Mouse (Mus musculus) gastrocnemius, adult 2 months (tissue): ENCODE data around the gene Bex2. TPM values are rescaled to one million over a fixed set of nuclear protein-coding genes. Genes with fewer than 3 reads are reported as not detected.
"Not testable (repeated sequence)": the region's sequence is repeated elsewhere in the genome, so short reads cannot be mapped to it uniquely, and the experiment has no call there.

Experiments used
- DNase-seq: peaks from one replicate; pipeline ENCODE4 v3.0.0; 2022
- H3K27ac ChIP-seq: fragments of 200-600 bp; 2 replicates; pipeline ENCODE4 v1.8.1; 2022; ENCODE audit warnings: mild to moderate bottlenecking
- H3K4me3 ChIP-seq: fragments of 200-600 bp; 2 replicates; pipeline ENCODE4 v1.8.1; 2022; ENCODE audit warnings: mild to moderate bottlenecking, moderate library complexity
- CTCF ChIP-seq: fragments of 200-600 bp; IDR thresholded peaks from 2 replicates; pipeline ENCODE4 v1.8.1; 2022; ENCODE audit warnings: antibody characterized with exemption, mild to moderate bottlenecking, moderate library complexity
- intact Hi-C: fragments of 180-260 bp; cut with DNase I; formaldehyde crosslinking; loops from one replicate; pipeline ENCODE4 v1.15.1; 2025
- total RNA-seq, 2 experiments: library from RNA; stranded (reverse); gene quantifications; 2 replicates each; pipeline ENCODE4 v1.2.3; 2021

Bex2 gene
- total RNA-seq, 2 experiments from 2014 or later, result 0.70 TPM; not detected in 1

DNA sequence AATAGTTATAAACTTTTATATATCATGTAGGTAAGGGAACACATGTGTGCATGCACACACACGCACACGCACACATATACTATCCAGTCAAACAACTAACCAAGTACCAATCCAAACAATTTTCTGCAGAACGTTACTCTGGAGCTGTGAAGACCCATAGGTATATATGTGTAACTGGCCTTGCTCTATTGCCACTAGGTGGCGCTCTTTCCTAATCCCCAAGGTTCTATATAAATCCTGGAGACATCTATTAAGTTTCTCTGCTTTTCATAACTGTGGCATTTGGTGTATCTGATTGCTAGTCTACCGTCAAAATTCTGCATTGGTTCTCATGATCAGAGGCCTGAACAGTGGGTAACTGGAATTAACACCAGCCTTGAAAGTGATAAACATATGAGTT lies 20.5 kb downstream of the Bex2 start:
- Histone ChIP-seq H3K4me3 (no peak overlapping the region), H3K27ac (no peak overlapping the region)
- TF ChIP-seq CTCF, result peak; percentile 78
- intact Hi-C loops, result loop anchor here (2.0 kb wide), 1 partner anchor 273 kb away; no protein-coding TSS in a partner anchor
- peak; percentile 28 for DNase-seq

DNA sequence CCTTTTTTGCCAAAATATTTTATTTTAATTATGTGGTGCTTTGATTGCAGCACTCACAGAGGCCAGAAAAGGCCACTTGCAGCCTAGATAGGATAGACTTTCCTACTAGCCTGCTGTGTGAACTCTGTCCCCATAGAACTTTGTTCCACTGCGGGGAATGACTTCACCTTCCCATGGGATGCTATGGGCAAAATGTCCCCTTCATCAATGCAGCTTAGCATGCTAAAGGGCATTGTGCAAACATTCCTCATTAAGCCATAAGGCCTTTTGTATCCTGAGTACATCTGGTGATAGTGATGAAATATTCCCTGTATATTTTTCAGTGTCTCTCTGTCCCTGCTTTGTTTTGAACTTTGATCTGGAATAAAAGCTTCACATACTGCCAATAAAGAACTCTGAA lies 24.3 kb downstream of the Bex2 start:
- no peak overlapping the region for H3K27ac ChIP-seq
- intact Hi-C loops, result no loop called here
- TF ChIP-seq CTCF, result no peak
- DNase-seq, result no peak
- no peak overlapping the region for H3K4me3 ChIP-seq

DNA sequence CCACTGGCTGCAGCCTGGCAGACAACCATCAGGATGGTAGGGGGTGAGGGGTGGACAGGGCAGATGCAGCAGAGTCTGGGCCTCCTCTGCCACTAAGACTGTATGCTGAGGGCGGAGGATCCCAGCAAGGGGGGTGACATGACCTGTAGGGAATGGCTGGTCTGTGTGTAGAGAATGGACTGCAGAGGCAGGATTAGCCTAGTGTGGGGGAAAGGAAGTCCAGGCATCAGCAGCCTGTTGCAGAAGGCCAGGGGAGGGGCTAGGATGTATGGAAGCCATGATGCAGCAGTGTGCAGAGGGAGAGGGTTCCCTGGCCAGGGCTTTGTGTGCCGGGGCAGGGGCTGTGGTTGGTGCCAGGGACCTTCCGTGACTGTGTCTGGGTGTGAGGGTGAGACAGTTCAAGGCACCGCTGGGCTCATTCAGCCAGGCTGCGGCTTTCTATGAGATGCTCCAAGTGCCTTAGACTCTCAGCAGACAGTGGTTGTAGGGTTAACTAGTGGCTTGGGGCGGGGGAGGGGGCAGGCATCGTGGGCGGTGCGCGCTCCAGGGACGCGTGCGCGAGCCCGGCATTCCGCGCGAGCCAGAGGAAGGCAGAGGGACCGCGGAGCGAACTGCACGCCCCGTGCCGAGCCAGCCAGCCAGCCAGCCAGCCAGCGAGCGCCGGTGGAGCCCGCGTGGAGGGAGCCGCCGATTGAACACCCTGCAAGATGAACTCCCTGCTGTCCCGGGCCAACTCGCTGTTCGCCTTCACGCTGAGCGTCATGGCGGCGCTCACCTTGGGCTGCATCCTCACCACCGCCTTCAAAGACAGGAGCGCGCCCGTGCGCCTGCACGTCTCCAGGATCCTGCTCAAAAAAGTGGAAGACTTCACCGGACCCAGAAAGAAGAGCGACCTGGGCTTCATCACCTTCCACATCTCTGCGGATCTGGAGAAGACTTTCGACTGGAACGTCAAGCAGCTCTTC lies 35.0 kb downstream of the Bex2 start, which contains the start of gene Arxes1:
Gene Arxes1 (plus strand): TSS at position 569 of the 965 bp plus-strand sequence.
- H3K4me3 ChIP-seq, result peak within 1 kb of the TSS; percentile 60
- peak; percentile 18 for DNase-seq
- intact Hi-C loops, result not testable (repeated sequence)

DNA sequence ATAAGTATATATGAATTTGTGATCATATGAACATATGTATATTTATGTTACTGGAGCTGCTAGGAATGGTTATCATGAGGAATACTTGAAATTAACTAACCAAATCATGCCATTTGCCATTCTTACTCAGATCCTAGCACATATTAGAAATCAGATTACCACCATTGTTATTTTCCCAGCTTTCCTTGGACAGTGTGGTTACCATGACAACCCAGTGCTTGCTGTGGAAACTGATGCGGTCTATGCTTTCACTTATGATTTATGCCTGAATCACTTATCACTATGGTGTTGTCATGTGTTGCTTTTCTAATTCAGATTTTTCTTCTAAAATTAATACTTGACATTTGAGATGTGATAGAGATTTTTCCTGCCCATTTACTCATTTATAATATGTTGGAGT lies 37.7 kb downstream of the Bex2 start:
- DNase-seq, result no peak
- no peak for TF ChIP-seq CTCF
- Histone ChIP-seq H3K27ac (no peak overlapping the region), H3K4me3 (no peak overlapping the region)
- intact Hi-C loops, result no loop called here

More for the DNA sequence above, 35.0 kb downstream of the Bex2 start, which contains the start of gene Arxes1:
- not testable (repeated sequence) for H3K27ac ChIP-seq

Other genes starting within 250 kb of the Bex2 start
- 1 to 10 TPM in 1 of 2 experiments, under 1 TPM in 1; 0.79 to 3.6 TPM for gene Gprasp2, start 229.2 kb downstream of the Bex2 start, total RNA-seq
- under 1 TPM in 1 of 2 experiments, not detected in 1; 0.56 TPM for gene Arxes2, start 74.4 kb downstream of the Bex2 start, total RNA-seq
- gene Arxes1, start 34.9 kb downstream of the Bex2 start, total RNA-seq, result under 1 TPM in 1 of 2 experiments, not detected in 1; 0.20 TPM
- gene Nxf3, start 17.0 kb upstream of the Bex2 start, total RNA-seq, result not detected
- not detected for gene Bex4, start 70.8 kb upstream of the Bex2 start, total RNA-seq
- 10 to 100 TPM in 1 of 2 experiments, 1 to 10 TPM in 1; 9.5 to 11.2 TPM for gene Tceal8, start 104.1 kb upstream of the Bex2 start, total RNA-seq
- 10 to 100 TPM; 19.8 to 29.3 TPM for gene Tceal5, start 135.6 kb upstream of the Bex2 start, total RNA-seq
- gene Tceal7, start 146.5 kb upstream of the Bex2 start, total RNA-seq, result 10 to 100 TPM; 15.6 to 47.9 TPM
- 10 to 100 TPM; 13.9 to 15.0 TPM for gene Bex1, start 147.3 kb upstream of the Bex2 start, total RNA-seq
- 10 to 100 TPM; 18.4 to 30.3 TPM for gene Tceal9, start 176.8 kb upstream of the Bex2 start, total RNA-seq
- 1 to 10 TPM; 2.7 to 4.3 TPM for gene Bex3, start 202.0 kb upstream of the Bex2 start, total RNA-seq